Mouse (Mus musculus): Measurements from ENCODE around the gene Actr5.

DNA sequence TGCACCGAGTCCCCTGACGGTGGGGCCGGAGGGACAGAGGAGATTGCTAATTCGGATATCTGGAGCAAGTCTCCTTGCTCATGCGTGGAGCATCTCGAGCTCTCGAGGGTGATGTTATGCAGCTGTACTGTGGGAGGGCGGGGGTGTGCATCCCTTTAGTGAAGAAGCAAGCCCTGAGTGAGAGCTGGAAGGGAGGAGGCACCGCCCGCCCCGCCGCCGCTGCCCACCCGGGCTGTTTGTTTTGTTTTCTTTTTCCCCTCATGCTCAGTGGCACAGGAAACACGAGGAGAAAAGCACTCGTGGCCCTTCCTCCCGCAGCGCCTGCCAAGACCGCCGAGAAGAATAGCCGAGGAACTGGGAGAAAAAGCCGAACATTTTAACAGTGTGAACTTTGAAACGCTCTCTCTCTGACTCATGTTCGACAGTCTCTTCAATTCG lies 63.1 kb downstream of the Actr5 start:
- no peak for TF ChIP-seq CTCF (IDR thresholded peaks at IDR 0.05 in 2 of 3, conservative IDR thresholded peaks at IDR 0.05 in 1 of 3; ENCODE audit: control insufficient read depth in 1 of 3, insufficient read depth in 1 of 3, low read depth in 2 of 3, low read length in 3 of 3, poor library complexity in 1 of 3, severe bottlenecking in 1 of 3)
- no peak for TF ChIP-seq CHD1 (IDR thresholded peaks at IDR 0.05; ENCODE audit: low read depth, low read length)
- no peak for TF ChIP-seq POLR2A (IDR thresholded peaks at IDR 0.05; ENCODE audit: control insufficient read depth in 1 of 2, insufficient read depth in 1 of 2, low read depth in 1 of 2, low read length in 2 of 2, poor library complexity in 1 of 2)
- no peak for TF ChIP-seq GABPA (IDR thresholded peaks at IDR 0.05; ENCODE audit: low read depth, low read length)
- no peak for TF ChIP-seq ZNF384 (IDR thresholded peaks at IDR 0.05; ENCODE audit: low read depth, low read length)
- TF ChIP-seq EP300 (IDR thresholded peaks at IDR 0.05; ENCODE audit: low read depth in 1 of 2, low read length in 2 of 2) = no peak
- TF ChIP-seq CHD2 (IDR thresholded peaks at IDR 0.05; ENCODE audit: low read length) = no peak
- TF ChIP-seq BHLHE40 (IDR thresholded peaks at IDR 0.05; ENCODE audit: borderline replicate concordance, low read depth, low read length) = no peak
- TF ChIP-seq MYC (IDR thresholded peaks at IDR 0.05; ENCODE audit: low read depth, low read length) = no peak
- TF ChIP-seq MAZ (IDR thresholded peaks at IDR 0.05; ENCODE audit: low read depth, low read length) = no peak
- no peak for TF ChIP-seq TCF12 (IDR thresholded peaks at IDR 0.05; ENCODE audit: low read depth, low read length)

Measured in MEL (cell line).